Mouse (Mus musculus) heart, embryonic 15.5 days (tissue): ENCODE data around the gene Plcl2. TPM values are rescaled to one million over a fixed set of nuclear protein-coding genes. Genes with fewer than 3 reads are reported as not detected.

Source experiments
- ATAC-seq: fragments of 200-750 bp; cut with Nextera tagmentation; replicated peaks from 2 replicates; pipeline ENCODE4 v1.8.0; 2017; ENCODE audit warnings: low read depth, moderate TSS enrichment; ENCODE audit not compliant: insufficient number of reproducible peaks, insufficient read depth, low FRiP score
- H3K27ac ChIP-seq: fragments of 300-500 bp; sonication (generic); 2 replicates; pipeline ENCODE4 v1.5.1; 2015; ENCODE audit warnings: mild to moderate bottlenecking, inconsistent platforms
- H3K27me3 ChIP-seq: fragments of 300-500 bp; sonication (generic); 2 replicates; pipeline ENCODE4 v1.6.1; 2015; ENCODE audit warnings: inconsistent platforms
- H3K36me3 ChIP-seq: fragments of 300-500 bp; sonication (generic); 2 replicates; pipeline ENCODE4 v1.6.1; 2015; ENCODE audit warnings: mild to moderate bottlenecking, inconsistent platforms
- H3K4me1 ChIP-seq: fragments of 300-500 bp; sonication (generic); replicated peaks from 2 replicates; pipeline ENCODE4 v1.6.1; 2015; ENCODE audit warnings: inconsistent platforms
- H3K4me2 ChIP-seq: fragments of 300-500 bp; sonication (generic); 2 replicates; pipeline ENCODE4 v1.6.1; 2015; ENCODE audit warnings: inconsistent platforms, mild to moderate bottlenecking, moderate library complexity
- H3K4me3 ChIP-seq: fragments of 300-500 bp; sonication (generic); 2 replicates; pipeline ENCODE4 v1.5.1; 2015; ENCODE audit warnings: mild to moderate bottlenecking, inconsistent platforms
- H3K9ac ChIP-seq: fragments of 300-500 bp; sonication (generic); 2 replicates; pipeline ENCODE4 v1.6.1; 2015; ENCODE audit warnings: mild to moderate bottlenecking, inconsistent platforms
- H3K9me3 ChIP-seq: fragments of 300-500 bp; sonication (generic); replicated peaks from 2 replicates; pipeline ENCODE4 v1.6.1; 2016; ENCODE audit warnings: inconsistent platforms
- WGBS: fragments of 180-500 bp; shearing (Covaris S2); methylation state at CpG from one replicate; pipeline ENCODE4 v1.1.7; 2015; ENCODE audit warnings: mixed read lengths; 5-methylcytosine and 5-hydroxymethylcytosine counted together
- polyA plus RNA-seq: library from polyadenylated mRNA; unstranded; fragments of >200 nt; fragmentation: Nextera tagmentation; extraction: Ambion mirVana; gene quantifications from 2 replicates; pipeline ENCODE4 v1.2.1, GENCODE M21; 2015

Gene Plcl2
- polyA plus RNA-seq, 1 experiment from 2014 or later: 2.9 TPM

DNA sequence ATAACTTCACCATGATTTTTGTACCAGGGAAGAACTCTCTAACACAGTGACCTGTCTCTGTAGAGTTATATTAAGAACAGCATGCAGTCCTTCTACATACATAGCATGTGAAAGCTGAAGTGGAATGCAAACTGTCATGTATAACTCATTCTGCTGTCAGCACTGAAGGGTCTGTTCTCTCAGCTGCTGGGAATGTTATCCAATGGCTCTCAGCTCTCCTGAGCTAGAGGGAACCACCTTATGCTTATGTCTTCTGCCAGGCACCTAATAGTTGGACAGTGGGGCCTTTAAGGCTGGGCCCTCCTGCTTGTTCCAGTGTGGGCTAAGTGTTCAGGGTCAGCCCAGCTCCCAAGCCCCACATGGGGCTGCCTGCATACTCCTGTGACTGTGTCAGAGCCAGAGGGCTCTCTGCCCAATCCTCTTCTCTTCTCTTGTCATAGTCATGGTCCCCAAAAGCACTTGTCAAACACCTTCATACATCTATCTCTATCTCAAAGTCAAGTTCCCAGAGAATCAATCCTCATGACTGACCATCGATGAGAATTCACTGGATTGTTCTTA lies 22.1 kb upstream of the Plcl2 start:
- no peak overlapping the region for H3K4me2 ChIP-seq
- H3K4me3 ChIP-seq: no peak overlapping the region
- H3K27ac ChIP-seq: peak overlapping the region; percentile 84
- H3K9me3 ChIP-seq: no peaks in the 10 kb centered on the region
- peaks cover 29% of the 10 kb centered on the region for H3K4me1 ChIP-seq
- H3K36me3 ChIP-seq: no peaks in the 10 kb centered on the region
- H3K27me3 ChIP-seq: no peaks in the 10 kb centered on the region
- 65% methylated on average over 1 of the region's 1 CpGs for WGBS
- ATAC-seq: peak; percentile 84; the same call in 1 of the 2 replicates
- H3K9ac ChIP-seq: no peak overlapping the region

DNA sequence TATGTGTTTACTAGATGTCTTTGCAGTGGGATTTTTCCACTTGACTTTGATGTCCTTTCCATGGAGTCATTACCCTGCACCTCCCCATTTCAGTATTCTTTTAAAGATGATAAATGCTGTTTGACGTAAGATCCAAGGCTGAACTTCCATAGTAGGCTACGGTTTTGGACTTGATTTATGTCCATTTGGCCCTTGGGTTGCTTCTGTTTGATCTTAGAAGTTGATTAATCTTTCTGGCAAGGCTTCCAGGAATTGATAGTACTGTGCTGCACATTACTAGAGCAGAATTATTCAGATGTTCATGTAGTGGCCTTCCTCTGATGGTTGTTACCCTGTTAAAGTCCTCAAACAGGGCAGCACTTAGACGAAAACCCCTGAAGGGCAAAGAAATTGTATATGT lies 21.5 kb upstream of the Plcl2 start:
- no peak overlapping the region for H3K9ac ChIP-seq
- no peak overlapping the region for H3K4me2 ChIP-seq
- H3K9me3 ChIP-seq: no peaks in the 10 kb centered on the region
- peaks cover 29% of the 10 kb centered on the region for H3K4me1 ChIP-seq
- ATAC-seq: no peak
- no peak overlapping the region for H3K4me3 ChIP-seq
- WGBS: 83% methylated on average over 3 of the region's 3 CpGs
- H3K27ac ChIP-seq: peak overlapping the region; percentile 84
- no peaks in the 10 kb centered on the region for H3K27me3 ChIP-seq
- no peaks in the 10 kb centered on the region for H3K36me3 ChIP-seq

DNA sequence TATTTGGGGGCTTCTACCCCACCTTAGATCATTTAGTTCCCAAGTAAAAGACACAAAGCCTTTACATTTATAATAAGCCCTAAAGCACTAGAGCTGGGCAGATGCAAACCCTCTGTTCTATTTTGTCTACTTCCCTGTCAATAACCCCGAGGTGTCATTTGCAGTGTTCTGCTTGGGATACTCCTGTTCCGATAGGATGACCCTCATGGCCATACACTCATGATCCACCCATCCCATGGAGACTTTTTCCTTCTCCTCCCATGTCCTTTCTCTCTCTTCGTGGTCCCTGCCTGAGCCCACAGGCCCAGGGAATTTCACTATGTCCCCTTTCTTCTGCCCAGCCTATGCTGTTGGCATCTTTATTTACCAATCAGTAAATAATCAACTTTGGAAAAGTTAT lies 20.8 kb upstream of the Plcl2 start:
- no peak overlapping the region for H3K9ac ChIP-seq
- no peaks in the 10 kb centered on the region for H3K36me3 ChIP-seq
- no peak overlapping the region for H3K4me2 ChIP-seq
- no peaks in the 10 kb centered on the region for H3K27me3 ChIP-seq
- peaks cover 29% of the 10 kb centered on the region for H3K4me1 ChIP-seq
- no peak for ATAC-seq
- WGBS: 79% methylated on average over 3 of the region's 3 CpGs
- no peaks in the 10 kb centered on the region for H3K9me3 ChIP-seq
- no peak overlapping the region for H3K4me3 ChIP-seq
- H3K27ac ChIP-seq: no peak overlapping the region

- Histone ChIP-seq H3K27ac (no peak overlapping the region), H3K4me2 (no peak overlapping the region), H3K4me3 (no peak overlapping the region), H3K9ac (no peak overlapping the region), H3K9me3 (no peaks in the 10 kb centered on the region), H3K4me1 (peaks cover 29% of the 10 kb centered on the region), H3K27me3 (no peaks in the 10 kb centered on the region), H3K36me3 (no peaks in the 10 kb centered on the region)
- 90% methylated on average over 2 of the region's 2 CpGs for WGBS
- no peak for ATAC-seq
These were observed 20.3 kb upstream of the Plcl2 start for GRCm38 (mm10) chr17:50488895-50489294.

DNA sequence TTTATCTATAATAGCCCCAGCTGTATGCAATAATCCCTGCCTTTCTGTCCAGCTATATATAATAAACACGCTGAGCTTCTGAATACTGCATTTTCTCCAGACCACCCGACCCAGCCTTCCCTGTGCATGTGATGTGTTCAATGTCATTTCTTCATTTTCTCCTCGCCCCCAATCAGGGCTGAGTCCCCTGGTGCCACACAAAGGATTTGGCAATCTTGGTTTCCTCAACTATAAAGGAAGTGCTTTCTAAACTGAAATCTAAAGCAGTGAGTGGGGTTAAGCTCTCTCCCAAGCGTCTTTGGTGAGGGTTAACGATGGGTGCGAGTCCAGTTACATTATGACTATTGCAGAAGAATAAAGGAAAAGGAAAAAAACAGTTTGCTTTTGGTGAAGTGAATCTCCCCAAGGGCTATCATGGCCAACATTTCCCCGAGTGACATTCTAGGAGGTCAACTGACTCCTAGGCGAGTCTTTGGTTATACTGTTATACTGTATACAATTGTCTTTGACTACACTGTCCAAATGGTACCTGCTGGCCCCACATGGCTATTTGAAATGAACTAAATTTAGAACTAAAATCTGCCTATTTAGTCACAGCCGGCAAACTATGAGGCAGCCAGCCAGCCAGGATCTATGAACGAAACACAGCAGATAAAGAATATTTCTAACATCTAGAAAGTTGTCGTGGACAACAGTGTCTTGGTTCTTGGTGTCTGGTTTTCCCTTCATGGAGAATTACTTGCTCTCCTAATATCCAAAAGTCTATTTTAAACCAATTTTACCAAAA lies 18.4 kb upstream of the Plcl2 start:
- no peaks in the 10 kb centered on the region for H3K36me3 ChIP-seq
- no peak overlapping the region for H3K9ac ChIP-seq
- H3K4me3 ChIP-seq: no peak overlapping the region
- no peak for ATAC-seq
- peaks cover 21% of the 10 kb centered on the region for H3K4me1 ChIP-seq
- H3K27ac ChIP-seq: no peak overlapping the region
- no peak overlapping the region for H3K4me2 ChIP-seq
- no peaks in the 10 kb centered on the region for H3K9me3 ChIP-seq
- WGBS: 82% methylated on average over 11 of the region's 11 CpGs
- H3K27me3 ChIP-seq: no peaks in the 10 kb centered on the region

DNA sequence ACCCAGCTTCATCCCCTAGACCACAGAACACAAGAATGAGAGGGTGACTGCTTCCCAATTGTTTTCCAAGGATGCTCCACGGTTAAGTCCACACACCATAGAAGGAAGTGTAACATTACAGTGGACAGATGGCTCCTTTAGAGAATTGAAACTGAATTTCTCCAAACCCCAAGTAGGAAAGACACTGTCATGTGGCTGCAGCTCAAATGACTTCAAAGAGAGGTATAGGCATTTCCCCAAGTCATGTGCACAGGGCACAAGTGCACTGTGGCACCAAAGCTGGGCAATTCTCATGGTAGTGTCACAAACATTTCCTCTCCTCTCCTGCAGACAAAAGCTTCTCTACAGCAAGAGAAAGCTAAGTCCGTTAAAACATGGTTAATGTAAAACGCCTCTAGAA lies 17.7 kb upstream of the Plcl2 start:
- WGBS: 85% methylated on average over 3 of the region's 3 CpGs
- H3K4me3 ChIP-seq: no peak overlapping the region
- no peak overlapping the region for H3K4me2 ChIP-seq
- H3K27me3 ChIP-seq: no peaks in the 10 kb centered on the region
- H3K36me3 ChIP-seq: no peaks in the 10 kb centered on the region
- no peak overlapping the region for H3K27ac ChIP-seq
- ATAC-seq: no peak
- H3K9ac ChIP-seq: no peak overlapping the region
- no peaks in the 10 kb centered on the region for H3K9me3 ChIP-seq
- H3K4me1 ChIP-seq: peaks cover 15% of the 10 kb centered on the region

GRCm38 (mm10) chr17:50495216-50495889 lies 13.8 kb upstream of the Plcl2 start:
- no peaks in the 10 kb centered on the region for H3K9me3 ChIP-seq
- H3K4me1 ChIP-seq: no peaks in the 10 kb centered on the region
- H3K4me2 ChIP-seq: no peak overlapping the region
- no peaks in the 10 kb centered on the region for H3K27me3 ChIP-seq
- ATAC-seq: no peak
- no peak overlapping the region for H3K4me3 ChIP-seq
- no peaks in the 10 kb centered on the region for H3K36me3 ChIP-seq
- 74% methylated on average over 10 of the region's 10 CpGs for WGBS
- no peak overlapping the region for H3K9ac ChIP-seq
- H3K27ac ChIP-seq: no peak overlapping the region

DNA sequence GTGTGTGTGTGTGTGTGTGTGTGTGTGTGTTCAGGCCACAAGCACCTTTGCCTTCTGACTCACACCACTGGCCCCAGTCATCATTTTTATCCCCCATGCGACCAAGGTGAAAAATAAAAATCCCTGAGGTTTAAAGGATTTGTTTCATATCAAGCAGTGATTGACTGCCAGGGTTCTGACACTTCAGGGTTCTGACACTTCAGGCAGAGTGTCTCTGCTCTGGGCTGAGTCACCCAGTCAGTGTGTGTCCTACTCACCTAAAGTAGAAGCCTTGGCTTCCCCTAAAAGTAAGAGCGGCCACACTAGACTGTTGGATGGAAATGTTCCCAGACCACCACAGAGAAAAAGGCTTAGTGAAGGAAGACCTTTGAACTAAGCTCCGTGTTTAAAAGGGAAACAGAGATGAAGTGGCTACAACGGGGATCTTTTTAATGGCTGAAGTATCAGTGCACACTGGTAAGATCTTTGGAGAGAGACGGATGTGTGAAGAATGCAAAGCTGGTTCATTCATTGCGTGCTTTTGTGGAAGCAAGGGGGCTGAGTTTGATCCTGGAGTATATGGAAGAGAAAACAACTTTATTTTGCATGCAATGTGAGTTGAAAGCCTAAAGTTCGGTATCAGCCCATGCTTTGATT lies 11.0 kb upstream of the Plcl2 start:
- H3K27ac ChIP-seq: no peak overlapping the region
- no peaks in the 10 kb centered on the region for H3K27me3 ChIP-seq
- H3K4me2 ChIP-seq: no peak overlapping the region
- H3K9ac ChIP-seq: no peak overlapping the region
- no peak for ATAC-seq
- WGBS: 71% methylated on average over 7 of the region's 7 CpGs
- no peaks in the 10 kb centered on the region for H3K4me1 ChIP-seq
- no peak overlapping the region for H3K4me3 ChIP-seq
- H3K36me3 ChIP-seq: no peaks in the 10 kb centered on the region
- H3K9me3 ChIP-seq: no peaks in the 10 kb centered on the region

DNA sequence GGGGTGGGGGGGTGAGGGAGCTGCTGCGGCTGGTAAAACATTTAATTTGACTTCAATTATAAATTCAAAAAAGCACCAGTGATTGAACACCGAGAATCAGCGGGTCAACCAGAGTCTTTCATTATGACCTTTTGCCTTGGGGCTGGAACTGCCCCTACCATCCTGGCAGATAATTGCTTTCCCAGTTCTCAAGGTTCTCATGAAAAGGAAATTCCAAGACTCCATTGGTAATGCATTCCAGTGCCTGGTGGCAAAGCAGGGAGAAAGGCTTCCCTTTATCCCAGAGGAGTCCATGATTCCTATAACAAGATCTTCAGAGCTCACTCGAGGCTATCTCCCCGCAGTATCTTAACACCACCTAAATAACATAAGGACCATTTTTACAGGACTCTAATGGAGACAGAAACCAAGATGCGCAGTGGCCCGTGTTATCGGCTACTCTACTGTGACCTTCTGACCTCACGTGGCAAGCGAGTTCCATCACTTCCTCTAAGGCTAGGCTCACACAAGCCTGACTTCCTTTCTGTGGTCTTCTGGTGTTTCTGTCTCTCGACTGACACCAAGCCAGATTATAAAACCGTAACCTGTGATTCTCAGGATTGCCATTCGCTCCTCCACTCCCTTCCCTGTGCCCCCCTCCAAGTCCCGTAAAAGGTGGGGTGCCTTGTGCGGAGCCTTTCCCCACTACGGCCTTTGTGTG lies 10.0 kb upstream of the Plcl2 start:
- Histone ChIP-seq H3K4me1 (no peaks in the 10 kb centered on the region), H3K27me3 (no peaks in the 10 kb centered on the region), H3K9me3 (no peaks in the 10 kb centered on the region), H3K27ac (no peak overlapping the region), H3K36me3 (no peaks in the 10 kb centered on the region), H3K4me2 (no peak overlapping the region), H3K4me3 (no peak overlapping the region), H3K9ac (no peak overlapping the region)
- WGBS: 70% methylated on average over 16 of the region's 16 CpGs
- no peak for ATAC-seq

- H3K4me3 ChIP-seq: no peak overlapping the region
- H3K4me1 ChIP-seq: no peaks in the 10 kb centered on the region
- no peak overlapping the region for H3K9ac ChIP-seq
- no peak overlapping the region for H3K27ac ChIP-seq
- no peaks in the 10 kb centered on the region for H3K9me3 ChIP-seq
- ATAC-seq: no peak
- WGBS: 75% methylated on average over 6 of the region's 6 CpGs
- no peaks in the 10 kb centered on the region for H3K27me3 ChIP-seq
- no peaks in the 10 kb centered on the region for H3K36me3 ChIP-seq
- no peak overlapping the region for H3K4me2 ChIP-seq
These were observed 8.4 kb upstream of the Plcl2 start for GRCm38 (mm10) chr17:50500806-50501205.

- Histone ChIP-seq H3K4me1 (no peaks in the 10 kb centered on the region), H3K9me3 (no peaks in the 10 kb centered on the region), H3K27me3 (no peaks in the 10 kb centered on the region), H3K36me3 (no peaks in the 10 kb centered on the region), H3K9ac (no peak overlapping the region), H3K27ac (no peak overlapping the region), H3K4me3 (no peak overlapping the region), H3K4me2 (no peak overlapping the region)
- no peak for ATAC-seq
- WGBS: 77% methylated on average over 7 of the region's 7 CpGs
These were observed 6.1 kb upstream of the Plcl2 start for GRCm38 (mm10) chr17:50503075-50503474.
